Mouse (Mus musculus) testis, adult 2 months (tissue): Measurements from ENCODE around the gene Usp7.

Experiments used
- CTCF ChIP-seq: fragments of 200-500 bp; IDR thresholded peaks from 2 replicates; pipeline ENCODE4 v1.5.1; 2012; ENCODE audit warnings: low read depth, mild to moderate bottlenecking, inconsistent platforms, low read length, moderate library complexity; ENCODE audit not compliant: control insufficient read depth, insufficient read depth, insufficient replicate concordance
- POLR2A ChIP-seq: fragments of 200-500 bp; IDR thresholded peaks from 2 replicates; pipeline ENCODE4 v1.6.1; 2012; ENCODE audit warnings: low read depth, mild to moderate bottlenecking, inconsistent platforms, low read length, moderate library complexity; ENCODE audit not compliant: control insufficient read depth

DNA sequence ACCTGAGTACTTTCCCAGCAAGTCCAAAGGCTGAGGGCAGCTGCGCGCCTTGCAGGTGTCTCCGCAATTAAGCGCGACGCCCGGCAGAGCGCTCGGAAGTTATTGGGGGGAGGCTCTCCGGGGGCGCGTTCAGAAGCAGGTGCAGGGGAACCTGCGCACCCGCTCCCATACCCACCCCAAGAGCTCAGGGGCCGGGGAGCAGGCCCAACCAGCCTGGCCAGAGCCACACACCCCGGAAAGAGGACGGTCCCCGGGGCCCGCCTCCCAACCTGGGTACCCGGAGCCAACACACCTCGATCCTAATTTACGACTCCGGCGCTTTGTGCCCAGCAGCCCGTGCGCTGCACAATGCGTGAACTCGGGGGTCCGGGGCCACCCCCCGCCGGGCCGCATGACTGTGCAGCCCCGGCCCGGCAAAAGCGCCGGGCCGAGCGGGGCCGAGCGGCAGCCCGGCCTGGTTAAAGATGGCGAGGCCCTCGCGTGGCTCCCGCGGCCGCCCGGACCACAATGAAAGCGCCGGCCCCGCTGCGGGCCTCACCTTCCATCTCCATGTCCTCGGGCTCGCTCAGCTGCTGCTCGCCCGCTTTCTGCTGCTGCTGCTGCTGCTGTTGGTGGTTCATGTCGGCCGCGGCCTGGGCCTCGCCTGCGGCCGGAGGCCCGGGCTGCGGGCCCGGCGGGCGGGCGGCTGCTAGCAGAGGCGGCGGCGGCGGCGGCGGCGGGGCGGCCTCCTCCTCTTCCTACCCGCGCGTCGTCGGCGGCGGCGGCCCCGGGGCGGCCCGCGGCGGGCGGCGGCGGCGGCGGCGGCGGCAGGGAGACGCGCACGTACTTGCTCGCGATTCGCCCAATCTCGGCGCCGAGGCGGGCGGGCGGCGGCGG, 54.2 kb downstream of the Usp7 start:
- no peak for TF ChIP-seq CTCF
- no peak for TF ChIP-seq POLR2A
